Mouse (Mus musculus) G1E (cell line): Measurements from ENCODE around the gene Oma1.

Experiments
- CTCF ChIP-seq: IDR thresholded peaks from 2 replicates; pipeline ENCODE4 v1.5.1; 2012; ENCODE audit warnings: low read depth, low read length, inconsistent platforms, mixed read lengths
- GATA1 ChIP-seq: IDR thresholded peaks from 2 replicates; pipeline ENCODE4 v1.6.1; 2012; ENCODE audit warnings: borderline replicate concordance, low read length, inconsistent platforms, mixed read lengths
- TAL1 ChIP-seq: conservative IDR thresholded peaks from 2 replicates; pipeline ENCODE4 v1.6.1; 2012; ENCODE audit warnings: low read depth, low read length, inconsistent platforms, mixed read lengths

DNA sequence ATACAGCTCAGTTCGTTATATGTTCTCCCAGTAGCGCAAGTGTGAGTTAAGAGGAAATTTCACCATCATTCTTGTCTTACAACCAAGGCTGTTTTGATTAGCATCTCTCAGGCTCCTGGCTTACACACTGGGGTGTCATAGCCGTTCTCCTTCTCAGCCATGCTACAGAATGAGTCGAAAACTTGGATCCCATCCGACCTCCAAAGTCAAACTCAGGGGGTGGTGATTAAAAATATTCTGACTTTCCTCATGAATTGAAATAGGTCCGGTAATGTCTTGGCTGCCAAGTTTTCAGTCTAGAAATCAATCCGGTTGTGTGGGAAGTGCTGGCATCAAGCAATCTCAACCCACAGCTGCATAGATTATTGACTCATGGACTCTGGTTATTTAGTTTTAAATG is 25.3 kb upstream of the Oma1 start:
- TF ChIP-seq CTCF (no peak), GATA1 (no peak), TAL1 (no peak)
